Mouse (Mus musculus) liver, postnatal 0 days (tissue): ENCODE results near the gene Cpeb3. TPM values are rescaled to one million over a fixed set of nuclear protein-coding genes. Genes with fewer than 3 reads are reported as not detected.

Source experiments
- ATAC-seq: fragments of 200-750 bp; cut with Nextera tagmentation; 2 replicates; pipeline ENCODE4 v1.8.0; 2017; ENCODE audit warnings: mild to moderate bottlenecking, moderate library complexity
- DNase-seq: peaks from one replicate; pipeline ENCODE4 v3.0.0-alpha.2; 2016
- H3K27ac ChIP-seq: fragments of 300-500 bp; sonication (generic); 2 replicates; pipeline ENCODE4 v1.5.1; 2014; ENCODE audit warnings: antibody characterized with exemption, moderate library complexity, mild to moderate bottlenecking, low read depth
- H3K27me3 ChIP-seq: fragments of 300-500 bp; sonication (generic); 2 replicates; pipeline ENCODE4 v1.6.1; 2014; ENCODE audit warnings: low read length, control low read depth, mixed read lengths; ENCODE audit not compliant: insufficient read depth
- H3K36me3 ChIP-seq: fragments of 300-500 bp; sonication (generic); replicated peaks from 2 replicates; pipeline ENCODE4 v1.6.1; 2014; ENCODE audit warnings: mild to moderate bottlenecking, control low read depth, low read length, moderate library complexity, mixed read lengths; ENCODE audit not compliant: insufficient read depth
- H3K4me1 ChIP-seq: fragments of 300-500 bp; sonication (generic); 2 replicates; pipeline ENCODE4 v1.6.1; 2014; ENCODE audit warnings: antibody characterized with exemption, mild to moderate bottlenecking, control low read depth; ENCODE audit not compliant: insufficient read depth
- H3K4me2 ChIP-seq: fragments of 300-500 bp; sonication (generic); 2 replicates; pipeline ENCODE4 v1.6.1; 2014; ENCODE audit warnings: low read depth, mild to moderate bottlenecking, low read length, moderate library complexity, mixed read lengths
- H3K4me3 ChIP-seq: fragments of 300-500 bp; sonication (generic); 2 replicates; pipeline ENCODE4 v1.5.1; 2014; ENCODE audit warnings: low read depth, low read length
- H3K9ac ChIP-seq: fragments of 300-500 bp; sonication (generic); replicated peaks from 2 replicates; pipeline ENCODE4 v1.6.1; 2014; ENCODE audit warnings: mild to moderate bottlenecking, moderate library complexity
- H3K9me3 ChIP-seq: fragments of 300-500 bp; sonication (generic); 2 replicates; pipeline ENCODE4 v1.6.1; 2016; ENCODE audit warnings: mild to moderate bottlenecking, control low read depth, low read length, mixed read lengths
- CTCF ChIP-seq: sonication (generic); IDR thresholded peaks from 2 replicates; pipeline ENCODE4 v1.5.1; 2016; ENCODE audit warnings: antibody characterized with exemption, low read depth
- EP300 ChIP-seq: IDR thresholded peaks from 2 replicates; pipeline ENCODE4 v1.6.1; 2016; ENCODE audit warnings: antibody characterized with exemption, low read depth, mild to moderate bottlenecking
- WGBS: fragments of 180-500 bp; shearing (Covaris S2); extraction: QIAGEN DNeasy Blood & Tissue Kit; methylation state at CpG from one replicate; pipeline ENCODE4 v1.1.7; 2014; ENCODE audit not compliant: insufficient replicate concordance; 5-methylcytosine and 5-hydroxymethylcytosine counted together
- polyA plus RNA-seq: library from polyadenylated mRNA; unstranded; fragments of >200 nt; fragmentation: Nextera tagmentation; extraction: Ambion mirVana; gene quantifications from 2 replicates; pipeline ENCODE4 v1.2.1, GENCODE M21; 2015

Cpeb3 gene
- polyA plus RNA-seq, 1 experiment from 2014 or later: 2.1 TPM

GRCm38 (mm10) chr19:37128461-37128860 is 79.9 kb downstream of the Cpeb3 start:
- Histone ChIP-seq H3K4me3 (no peak overlapping the region), H3K4me2 (no peak overlapping the region), H3K36me3 (no peaks in the 10 kb centered on the region; the same call in 1 of the 2 replicates), H3K9me3 (no peaks in the 10 kb centered on the region), H3K4me1 (0 out of 2 replicates have a peak, but pooled peaks cover 4% of the 10 kb centered on the region), H3K9ac (no peak overlapping the region), H3K27me3 (no peaks in the 10 kb centered on the region), H3K27ac (no peak overlapping the region)
- no peak for DNase-seq
- no peak for ATAC-seq
- TF ChIP-seq EP300 (no peak), CTCF (no peak)
- 60% methylated on average over 4 of the region's 4 CpGs for WGBS

GRCm38 (mm10) chr19:37127018-37127567 is 81.3 kb downstream of the Cpeb3 start:
- no peak for DNase-seq
- Histone ChIP-seq H3K27ac (no peak overlapping the region), H3K4me3 (no peak overlapping the region), H3K4me1 (0 out of 2 replicates have a peak, but pooled peaks cover 4% of the 10 kb centered on the region), H3K4me2 (no peak overlapping the region), H3K9ac (no peak overlapping the region), H3K27me3 (no peaks in the 10 kb centered on the region), H3K9me3 (no peaks in the 10 kb centered on the region), H3K36me3 (no peaks in the 10 kb centered on the region; the same call in none of the 2 replicates)
- 62% methylated on average over 5 of the region's 5 CpGs for WGBS
- TF ChIP-seq EP300: no peak
- ATAC-seq: no peak

- H3K4me3 ChIP-seq: no peak overlapping the region
- no peak overlapping the region for H3K9ac ChIP-seq
- no peaks in the 10 kb centered on the region for H3K9me3 ChIP-seq
- H3K4me2 ChIP-seq: no peak overlapping the region
- ATAC-seq (no peak), DNase-seq (no peak)
- 0 out of 2 replicates have a peak, but pooled peaks cover 4% of the 10 kb centered on the region for H3K4me1 ChIP-seq
- no peaks in the 10 kb centered on the region for H3K27me3 ChIP-seq
- no peak for TF ChIP-seq CTCF
- TF ChIP-seq EP300: no peak
- no peaks in the 10 kb centered on the region; the same call in none of the 2 replicates for H3K36me3 ChIP-seq
- no peak overlapping the region for H3K27ac ChIP-seq
These were observed 83.4 kb downstream of the Cpeb3 start for GRCm38 (mm10) chr19:37124961-37125360.

- Histone ChIP-seq H3K4me2 (no peak overlapping the region), H3K9ac (no peak overlapping the region), H3K27ac (no peak overlapping the region), H3K4me1 (no peaks in the 10 kb centered on the region), H3K9me3 (no peaks in the 10 kb centered on the region), H3K36me3 (no peaks in the 10 kb centered on the region; the same call in none of the 2 replicates), H3K4me3 (no peak overlapping the region), H3K27me3 (no peaks in the 10 kb centered on the region)
- no peak for TF ChIP-seq EP300
- TF ChIP-seq CTCF: no peak
- ATAC-seq: no peak
- 68% methylated on average over 2 of the region's 2 CpGs for WGBS
- no peak for DNase-seq
These were observed 89.1 kb downstream of the Cpeb3 start for GRCm38 (mm10) chr19:37119281-37119680.

GRCm38 (mm10) chr19:37115824-37116223 is 92.6 kb downstream of the Cpeb3 start:
- WGBS: 83% methylated on average over 1 of the region's 1 CpGs
- Histone ChIP-seq H3K4me2 (no peak overlapping the region), H3K36me3 (no peaks in the 10 kb centered on the region; the same call in 1 of the 2 replicates), H3K4me1 (no peaks in the 10 kb centered on the region), H3K9me3 (no peaks in the 10 kb centered on the region), H3K27me3 (no peaks in the 10 kb centered on the region), H3K9ac (no peak overlapping the region), H3K4me3 (no peak overlapping the region), H3K27ac (no peak overlapping the region)
- ATAC-seq (no peak), DNase-seq (no peak)
- no peak for TF ChIP-seq CTCF
- TF ChIP-seq EP300: no peak

- H3K27me3 ChIP-seq: no peaks in the 10 kb centered on the region
- H3K27ac ChIP-seq: no peak overlapping the region
- no peak overlapping the region for H3K4me3 ChIP-seq
- no peaks in the 10 kb centered on the region; the same call in 1 of the 2 replicates for H3K36me3 ChIP-seq
- TF ChIP-seq EP300 (no peak), CTCF (no peak)
- ATAC-seq: no peak
- no peak for DNase-seq
- no peak overlapping the region for H3K9ac ChIP-seq
- 90% methylated on average over 8 of the region's 8 CpGs for whole genome bisulfite sequencing
- no peaks in the 10 kb centered on the region for H3K4me1 ChIP-seq
- H3K9me3 ChIP-seq: no peaks in the 10 kb centered on the region
- no peak overlapping the region for H3K4me2 ChIP-seq
These were observed 93.0 kb downstream of the Cpeb3 start for GRCm38 (mm10) chr19:37115374-37115773.
